In the genomic region with DNA sequence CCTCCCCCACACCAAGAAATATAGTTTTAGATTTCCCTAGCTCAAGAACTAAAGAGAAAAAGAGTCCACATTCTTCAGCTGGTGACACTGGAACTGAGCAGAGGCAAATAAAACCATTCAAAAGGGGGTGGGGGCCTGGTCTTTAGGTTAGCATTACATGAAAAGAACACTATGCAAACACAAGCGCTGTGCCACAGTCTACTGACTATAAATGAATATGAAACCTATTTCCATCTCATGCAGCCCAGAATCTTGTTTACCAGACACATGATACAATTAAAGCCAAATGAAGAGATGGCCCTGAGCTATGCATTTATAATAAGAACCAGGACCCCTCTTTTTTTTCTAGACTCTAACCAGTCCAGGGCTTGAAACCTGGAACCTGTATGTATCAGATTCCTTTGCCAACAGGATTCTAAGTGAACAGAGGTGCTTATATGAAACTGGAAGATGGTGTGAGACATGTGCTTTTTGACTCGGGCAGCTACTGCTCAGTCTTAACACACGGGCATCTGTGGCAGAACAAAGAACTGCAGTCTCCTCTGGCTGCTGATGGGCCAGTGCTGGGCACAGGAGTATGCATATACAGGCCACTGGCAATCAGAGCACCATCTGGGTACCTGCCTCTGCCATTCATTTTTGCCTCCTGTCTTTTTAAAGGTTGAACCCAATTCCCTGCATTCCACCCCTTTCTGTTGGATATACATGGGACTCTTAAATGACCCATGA, we compare ENCODE assay signal across 29 mouse cellular contexts.
DNase-seq lines count a peak whose midpoint lies in the region; ATAC-seq and TF ChIP-seq lines count a peak whose summit lies in the region.
"Had no signal": no experiment of that assay in that cellular context is flagged by ENCODE, and none has a peak within 500 bp of the region (broad histone marks: within the 10 kb centered on the region; RNA-seq: fewer than 3 reads in every experiment).

No protein-coding gene starts in this region.

- H3K27me3 ChIP-seq in hindbrain, postnatal 0 days (ENCODE audit: insufficient read depth, low read length) = no peaks in the 10 kb centered on the region
- H3K27me3 ChIP-seq in hindbrain, embryonic 13.5 days = no peaks in the 10 kb centered on the region
- no peaks in the 10 kb centered on the region for H3K27me3 ChIP-seq in embryonic facial prominence, embryonic 10.5 days (replicated peaks; ENCODE audit: low read depth, poor library complexity, severe bottlenecking)
- no peaks in the 10 kb centered on the region for H3K27me3 ChIP-seq in embryonic facial prominence, embryonic 12.5 days
- no peaks in the 10 kb centered on the region for H3K27me3 ChIP-seq in forebrain, postnatal 0 days (ENCODE audit: insufficient read depth, low read length)
- H3K27me3 ChIP-seq: heart, embryonic 12.5 days; intestine, embryonic 15.5 days; limb, embryonic 13.5 days; megakaryocyte, embryonic 14.5 days; midbrain, embryonic 12.5 days; neural tube, embryonic 13.5 days; stomach, embryonic 15.5 days had no signal

- no peak overlapping the region for H3K27ac ChIP-seq in hindbrain, postnatal 0 days
- H3K27ac ChIP-seq in hindbrain, embryonic 13.5 days = no peak overlapping the region
- peak overlapping the region; percentile 37 for H3K27ac ChIP-seq in embryonic facial prominence, embryonic 10.5 days (replicated peaks)
- H3K27ac ChIP-seq in embryonic facial prominence, embryonic 12.5 days = peak overlapping the region; percentile 54; the same call in 1 of the 2 replicates
- no peak overlapping the region for H3K27ac ChIP-seq in forebrain, postnatal 0 days (ENCODE audit: low read depth, low read length)
- H3K27ac ChIP-seq: gastrocnemius, adult 2 months; heart, adult 2 months; intestine, embryonic 15.5 days; kidney, postnatal 0 days; limb, embryonic 13.5 days; midbrain, embryonic 12.5 days; neural tube, embryonic 13.5 days; stomach, embryonic 15.5 days had no signal

- H3K9ac ChIP-seq in hindbrain, postnatal 0 days (replicated peaks; ENCODE audit: low read length) = no peak overlapping the region
- H3K9ac ChIP-seq in hindbrain, embryonic 13.5 days = no peak overlapping the region
- no peak overlapping the region for H3K9ac ChIP-seq in embryonic facial prominence, embryonic 12.5 days
- H3K9ac ChIP-seq in forebrain, postnatal 0 days = no peak overlapping the region
- H3K9ac ChIP-seq: heart, embryonic 12.5 days; intestine, embryonic 15.5 days; limb, embryonic 13.5 days; midbrain, embryonic 12.5 days; neural tube, embryonic 13.5 days; stomach, embryonic 15.5 days had no signal

- no peak for DNase-seq in hindbrain, postnatal 0 days (ENCODE audit: low spot score)
- no peak for DNase-seq in embryonic facial prominence, embryonic 10.5 days (ENCODE audit: low spot score)
- no peak for DNase-seq in forebrain, postnatal 0 days
- DNase-seq in layer of hippocampus, postnatal 10 days (ENCODE audit: low spot score in 2 of 2) = no peak
- DNase-seq in gastrocnemius, postnatal 4 days (ENCODE audit: low spot score in 2 of 2) = no peak
- DNase-seq: adrenal gland, postnatal 25 days; B cell, adult 2 months; cerebellum, adult 11-12 months; cerebellum, adult 9-11 months; gastrocnemius, adult 2 months; gastrocnemius, postnatal 36 days; heart, adult 2 months; heart, postnatal 4 days; kidney, adult 2 months; lung, postnatal 4 days; right cerebral cortex, postnatal 25 days had no signal

- 0 out of 2 replicates have a peak, but pooled peaks have one; percentile 55 for ATAC-seq in hindbrain, postnatal 0 days
- no peak for ATAC-seq in hindbrain, embryonic 13.5 days (ENCODE audit: low FRiP score)
- no peak for ATAC-seq in embryonic facial prominence, embryonic 12.5 days (ENCODE audit: insufficient number of reproducible peaks, insufficient read depth, low FRiP score, low TSS enrichment)
- ATAC-seq in forebrain, postnatal 0 days = peak; percentile 43; the same call in 1 of the 2 replicates
- ATAC-seq: hindbrain, embryonic 16.5 days; intestine, embryonic 15.5 days had no signal

- peak; percentile 32 for TF ChIP-seq CTCF in hindbrain, postnatal 0 days (IDR thresholded peaks at IDR 0.05; ENCODE audit: low read depth)
- TF ChIP-seq CTCF in forebrain, postnatal 0 days (IDR thresholded peaks at IDR 0.05; ENCODE audit: low read depth) = 0 out of 2 replicates have a peak, but pooled peaks have one; percentile 8

- WGBS in hindbrain, postnatal 0 days = 68% methylated on average over 3 of the region's 3 CpGs
- WGBS in hindbrain, embryonic 13.5 days = 72% methylated on average over 3 of the region's 3 CpGs
- WGBS in embryonic facial prominence, embryonic 10.5 days = 63% methylated on average over 3 of the region's 3 CpGs
- 35% methylated on average over 3 of the region's 3 CpGs for WGBS in embryonic facial prominence, embryonic 12.5 days
- 61% methylated on average over 3 of the region's 3 CpGs for WGBS in forebrain, postnatal 0 days

- H3K4me3 ChIP-seq in hindbrain, postnatal 0 days (ENCODE audit: low read length) = no peak overlapping the region
- no peak overlapping the region for H3K4me3 ChIP-seq in hindbrain, embryonic 13.5 days
- H3K4me3 ChIP-seq in embryonic facial prominence, embryonic 10.5 days = no peak overlapping the region
- H3K4me3 ChIP-seq in embryonic facial prominence, embryonic 12.5 days = no peak overlapping the region
- no peak overlapping the region for H3K4me3 ChIP-seq in forebrain, postnatal 0 days (ENCODE audit: low read depth, low read length)
- H3K4me3 ChIP-seq: gastrocnemius, adult 2 months; heart, adult 2 months; heart, embryonic 12.5 days; intestine, embryonic 15.5 days; limb, embryonic 13.5 days; megakaryocyte, embryonic 14.5 days; midbrain, embryonic 12.5 days; myocyte; neural tube, embryonic 13.5 days; stomach, embryonic 15.5 days had no signal

- H3K36me3 ChIP-seq in hindbrain, postnatal 0 days (ENCODE audit: insufficient read depth, low read length) = no peaks in the 10 kb centered on the region
- H3K36me3 ChIP-seq in hindbrain, embryonic 13.5 days = no peaks in the 10 kb centered on the region; the same call in 1 of the 2 replicates
- H3K36me3 ChIP-seq in embryonic facial prominence, embryonic 10.5 days (replicated peaks) = peaks cover 5% of the 10 kb centered on the region; the same call in 1 of the 2 replicates
- peaks cover 8% of the 10 kb centered on the region; the same call in 1 of the 2 replicates for H3K36me3 ChIP-seq in embryonic facial prominence, embryonic 12.5 days
- no peaks in the 10 kb centered on the region for H3K36me3 ChIP-seq in forebrain, postnatal 0 days (ENCODE audit: insufficient read depth)
- H3K36me3 ChIP-seq: heart, embryonic 12.5 days; intestine, embryonic 15.5 days; neural tube, embryonic 13.5 days; stomach, embryonic 15.5 days had no signal

- no peaks in the 10 kb centered on the region for H3K9me3 ChIP-seq in hindbrain, postnatal 0 days (ENCODE audit: low read length)
- no peaks in the 10 kb centered on the region for H3K9me3 ChIP-seq in hindbrain, embryonic 13.5 days
- H3K9me3 ChIP-seq in embryonic facial prominence, embryonic 10.5 days = no peaks in the 10 kb centered on the region
- no peaks in the 10 kb centered on the region for H3K9me3 ChIP-seq in embryonic facial prominence, embryonic 12.5 days
- no peaks in the 10 kb centered on the region for H3K9me3 ChIP-seq in forebrain, postnatal 0 days (ENCODE audit: low read length)
- H3K9me3 ChIP-seq: heart, embryonic 12.5 days; intestine, embryonic 15.5 days; limb, embryonic 13.5 days; megakaryocyte, embryonic 14.5 days; midbrain, embryonic 12.5 days; neural tube, embryonic 13.5 days; stomach, embryonic 15.5 days had no signal

- no peak overlapping the region for H3K4me2 ChIP-seq in hindbrain, postnatal 0 days (ENCODE audit: low read depth, low read length)
- H3K4me2 ChIP-seq in hindbrain, embryonic 13.5 days = no peak overlapping the region
- no peak overlapping the region for H3K4me2 ChIP-seq in embryonic facial prominence, embryonic 12.5 days (replicated peaks)
- no peak overlapping the region for H3K4me2 ChIP-seq in forebrain, postnatal 0 days (ENCODE audit: low read depth)
- H3K4me2 ChIP-seq: heart, embryonic 12.5 days; intestine, embryonic 15.5 days; limb, embryonic 13.5 days; liver, embryonic 11.5 days; midbrain, embryonic 12.5 days; neural tube, embryonic 13.5 days; stomach, embryonic 15.5 days had no signal

- H3K4me1 ChIP-seq in hindbrain, postnatal 0 days (ENCODE audit: insufficient read depth, low read length) = no peaks in the 10 kb centered on the region
- H3K4me1 ChIP-seq in hindbrain, embryonic 13.5 days (replicated peaks) = 0 out of 2 replicates have a peak, but pooled peaks cover 6% of the 10 kb centered on the region
- H3K4me1 ChIP-seq in embryonic facial prominence, embryonic 10.5 days = peaks cover 26% of the 10 kb centered on the region
- H3K4me1 ChIP-seq in embryonic facial prominence, embryonic 12.5 days = peaks cover 15% of the 10 kb centered on the region
- no peaks in the 10 kb centered on the region for H3K4me1 ChIP-seq in forebrain, postnatal 0 days (ENCODE audit: insufficient read depth)
- H3K4me1 ChIP-seq: intestine, embryonic 15.5 days; neural tube, embryonic 13.5 days; stomach, embryonic 15.5 days had no signal

Comparison
In these comparisons a context has a peak if more than half of its experiments do, and no peak if none do; other contexts are left out.
1. ATAC-seq: peak in hindbrain, postnatal 0 days (single experiment) and forebrain, postnatal 0 days (single experiment); none in hindbrain, embryonic 13.5 days (single experiment) and embryonic facial prominence, embryonic 12.5 days (single experiment).
2. H3K27ac ChIP-seq: peak in embryonic facial prominence, embryonic 10.5 days (single experiment) and embryonic facial prominence, embryonic 12.5 days (single experiment); none in hindbrain, postnatal 0 days (single experiment), hindbrain, embryonic 13.5 days (single experiment) and forebrain, postnatal 0 days (single experiment).